Comparison of ENCODE assay signal across 21 mouse cellular contexts in the genomic region with DNA sequence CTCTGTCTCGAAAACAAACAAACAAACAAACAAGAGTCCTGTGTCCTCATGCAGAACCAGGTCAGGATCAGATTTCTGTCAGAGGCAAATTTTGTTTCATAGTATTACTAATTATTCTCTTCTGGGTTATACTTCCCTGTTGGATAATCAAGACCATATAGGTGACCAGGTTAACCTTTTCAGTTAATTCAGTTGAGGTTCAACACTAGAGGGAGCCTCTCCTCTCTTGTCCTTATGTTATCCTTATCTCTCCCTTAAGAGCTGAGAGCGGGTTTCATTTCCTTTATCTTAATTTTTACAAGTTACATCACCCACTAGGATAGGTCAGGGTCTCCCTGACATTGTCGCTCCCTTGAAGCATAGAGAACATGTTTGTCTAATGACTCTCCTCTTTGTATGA.
DNase-seq lines count a peak whose midpoint lies in the region; ATAC-seq and TF ChIP-seq lines count a peak whose summit lies in the region.
"Had no signal": no experiment of that assay in that cellular context is flagged by ENCODE, and none has a peak within 500 bp of the region (broad histone marks: within the 10 kb centered on the region; RNA-seq: fewer than 3 reads in every experiment).

No protein-coding gene starts in this region.

- no peak for ATAC-seq in intestine, postnatal 0 days
- ATAC-seq in intestine, embryonic 16.5 days, result no peak
- ATAC-seq: forebrain, embryonic 13.5 days; Patski had no signal

- no peak overlapping the region for H3K9ac ChIP-seq in intestine, postnatal 0 days (ENCODE audit: low read depth, low read length)
- H3K9ac ChIP-seq in intestine, embryonic 16.5 days (ENCODE audit: low read depth, low read length), result no peak overlapping the region
- H3K9ac ChIP-seq: embryonic facial prominence, embryonic 13.5 days; forebrain, embryonic 13.5 days; heart, embryonic 12.5 days; hindbrain, embryonic 15.5 days had no signal

- H3K27me3 ChIP-seq in intestine, postnatal 0 days (replicated peaks; ENCODE audit: control insufficient read depth, insufficient read depth, low read length), result no peaks in the 10 kb centered on the region
- H3K27me3 ChIP-seq in intestine, embryonic 16.5 days (replicated peaks; ENCODE audit: control insufficient read depth, insufficient read depth, low read length), result no peaks in the 10 kb centered on the region
- H3K27me3 ChIP-seq: embryonic facial prominence, embryonic 13.5 days; forebrain, embryonic 13.5 days; heart, embryonic 12.5 days; hindbrain, embryonic 15.5 days; Patski had no signal

- peak; percentile 55 for TF ChIP-seq CTCF in intestine, postnatal 0 days (IDR thresholded peaks at IDR 0.05; ENCODE audit: low read depth)

- no peak overlapping the region for H3K27ac ChIP-seq in intestine, postnatal 0 days (ENCODE audit: low read depth, low read length)
- no peak overlapping the region for H3K27ac ChIP-seq in intestine, embryonic 16.5 days (ENCODE audit: low read length)
- H3K27ac ChIP-seq: embryonic facial prominence, embryonic 13.5 days; forebrain, embryonic 13.5 days; heart, adult 2 months; hindbrain, embryonic 15.5 days had no signal

- H3K4me2 ChIP-seq in intestine, postnatal 0 days (replicated peaks; ENCODE audit: low read depth), result no peak overlapping the region
- no peak overlapping the region for H3K4me2 ChIP-seq in intestine, embryonic 16.5 days (ENCODE audit: low read depth, low read length)
- H3K4me2 ChIP-seq: embryonic facial prominence, embryonic 13.5 days; forebrain, embryonic 13.5 days; heart, embryonic 12.5 days; hindbrain, embryonic 15.5 days had no signal

- no peaks in the 10 kb centered on the region for H3K4me1 ChIP-seq in intestine, postnatal 0 days (replicated peaks; ENCODE audit: control insufficient read depth, insufficient read depth, low read length)
- no peaks in the 10 kb centered on the region for H3K4me1 ChIP-seq in intestine, embryonic 16.5 days (ENCODE audit: control insufficient read depth, insufficient read depth, low read length)
- H3K4me1 ChIP-seq: embryonic facial prominence, embryonic 13.5 days; forebrain, embryonic 13.5 days; heart, embryonic 12.5 days; hindbrain, embryonic 15.5 days had no signal

- DNase-seq in 416B (ENCODE audit: low read depth) (peak; percentile 5), ES-CJ7 (ENCODE audit: low read depth, low spot score) (peak; percentile 32)
- DNase-seq in brain, adult 2 months (ENCODE audit: low read depth, low spot score), result peak; percentile 27
- DNase-seq in c-Kit-positive CD71-positive TER-119-positive erythroid progenitor cells, embryonic 14.5 days (ENCODE audit: low spot score), result no peak
- DNase-seq in thymus, postnatal 36 days, result no peak
- DNase-seq: adrenal gland, adult 8-10 months; adrenal gland, postnatal 36 days; cerebellum, adult 11-12 months; cerebellum, adult 9-10 months; cerebellum, postnatal 36 days; gastrocnemius, postnatal 10 days; heart, adult 2 months; heart, postnatal 36 days; kidney, adult 11 months had no signal

- no peaks in the 10 kb centered on the region for H3K36me3 ChIP-seq in intestine, postnatal 0 days (ENCODE audit: control insufficient read depth, insufficient read depth)
- H3K36me3 ChIP-seq in intestine, embryonic 16.5 days (ENCODE audit: control insufficient read depth, insufficient read depth, low read length), result no peaks in the 10 kb centered on the region
- H3K36me3 ChIP-seq: embryonic facial prominence, embryonic 13.5 days; heart, embryonic 12.5 days; hindbrain, embryonic 15.5 days had no signal

- H3K9me3 ChIP-seq in intestine, postnatal 0 days (ENCODE audit: control insufficient read depth), result no peaks in the 10 kb centered on the region
- H3K9me3 ChIP-seq in intestine, embryonic 16.5 days (ENCODE audit: control insufficient read depth, low read length), result no peaks in the 10 kb centered on the region
- H3K9me3 ChIP-seq: embryonic facial prominence, embryonic 13.5 days; forebrain, embryonic 13.5 days; heart, embryonic 12.5 days; hindbrain, embryonic 15.5 days had no signal

- H3K4me3 ChIP-seq in intestine, postnatal 0 days (ENCODE audit: low read depth, low read length), result no peak overlapping the region
- H3K4me3 ChIP-seq in intestine, embryonic 16.5 days (ENCODE audit: low read length), result no peak overlapping the region
- H3K4me3 ChIP-seq: embryonic facial prominence, embryonic 13.5 days; forebrain, embryonic 13.5 days; heart, adult 2 months; heart, embryonic 12.5 days; hindbrain, embryonic 15.5 days had no signal

- WGBS in intestine, postnatal 0 days, result 62% methylated on average over 3 of the region's 3 CpGs
- 61% methylated on average over 3 of the region's 3 CpGs for WGBS in intestine, embryonic 16.5 days

Comparison
In these comparisons a context has a peak if more than half of its experiments do, and no peak if none do; other contexts are left out.
1. DNase-seq: peak in 416B (single experiment), ES-CJ7 (single experiment) and brain, adult 2 months (single experiment); none in c-Kit-positive CD71-positive TER-119-positive erythroid progenitor cells, embryonic 14.5 days (single experiment) and thymus, postnatal 36 days (0 of 2).